Mouse (Mus musculus) lung, adult 2 months (tissue): ENCODE data around the gene Kcnk15.

Experiments used
- CTCF ChIP-seq: fragments of 200-500 bp; IDR thresholded peaks from 2 replicates; pipeline ENCODE4 v1.5.1; 2011; ENCODE audit warnings: mild to moderate bottlenecking, low read length, control low read depth; ENCODE audit not compliant: insufficient read depth
- POLR2A ChIP-seq: fragments of 200-500 bp; IDR thresholded peaks from 2 replicates; pipeline ENCODE4 v1.6.1; 2011; ENCODE audit warnings: low read depth, mild to moderate bottlenecking, control low read depth, low read length, borderline replicate concordance; ENCODE audit errors: extremely low read depth

GRCm38 (mm10) chr2:163889411-163889810 lies 36.0 kb downstream of the Kcnk15 start:
- TF ChIP-seq POLR2A (no peak), CTCF (no peak)
